Mouse (Mus musculus) embryo, embryonic 10 days (tissue): ENCODE data around the gene Ralgps2.
A peak's percentile ranks its signal among the peaks of the same experiment; 100 is the strongest.

Source experiments
- DNase-seq: peaks from one replicate; pipeline ENCODE4 v3.0.0-alpha.2; 2015; ENCODE audit warnings: low spot score

Gene Ralgps2

DNA sequence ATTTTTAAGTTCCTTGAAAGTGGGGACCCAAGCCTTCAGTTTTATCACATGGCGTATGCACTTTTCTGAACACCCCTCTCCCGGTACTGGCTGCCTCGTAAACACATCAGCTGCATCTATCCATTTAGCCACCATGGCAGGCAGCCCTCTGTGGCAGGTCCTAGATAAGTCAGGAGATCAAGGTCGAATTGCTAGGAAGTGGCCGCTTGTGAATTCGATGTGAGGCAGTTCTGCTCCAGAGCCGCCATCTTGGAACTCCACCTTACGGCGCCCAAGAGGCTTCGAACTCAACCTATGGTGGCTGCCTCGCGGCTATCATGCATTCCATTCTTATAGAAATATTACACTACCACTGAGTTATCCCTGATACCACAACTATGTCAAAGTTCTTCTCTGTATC is 14.8 kb upstream of the Ralgps2 start:
- DNase-seq = no peak

DNA sequence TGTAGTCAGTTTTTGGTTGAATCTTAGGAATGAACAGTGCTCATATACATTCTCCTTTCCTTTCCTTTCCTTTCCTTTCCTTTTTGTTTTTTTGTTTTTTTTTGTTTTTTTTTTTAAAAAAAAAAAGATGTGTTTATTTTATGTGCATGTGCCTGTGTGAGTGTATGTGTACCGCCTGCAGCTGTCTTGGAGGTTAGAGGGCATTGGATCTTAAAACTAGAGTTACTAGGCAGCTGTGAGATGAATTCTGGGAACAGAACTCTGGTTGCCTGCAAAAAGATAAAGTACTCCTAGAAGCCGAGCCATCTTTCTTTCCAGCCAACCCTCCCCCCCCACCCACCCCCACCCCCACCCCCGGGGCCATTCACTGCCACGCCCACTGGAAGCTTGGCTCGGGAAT is 10.9 kb upstream of the Ralgps2 start:
- DNase-seq = no peak

DNA sequence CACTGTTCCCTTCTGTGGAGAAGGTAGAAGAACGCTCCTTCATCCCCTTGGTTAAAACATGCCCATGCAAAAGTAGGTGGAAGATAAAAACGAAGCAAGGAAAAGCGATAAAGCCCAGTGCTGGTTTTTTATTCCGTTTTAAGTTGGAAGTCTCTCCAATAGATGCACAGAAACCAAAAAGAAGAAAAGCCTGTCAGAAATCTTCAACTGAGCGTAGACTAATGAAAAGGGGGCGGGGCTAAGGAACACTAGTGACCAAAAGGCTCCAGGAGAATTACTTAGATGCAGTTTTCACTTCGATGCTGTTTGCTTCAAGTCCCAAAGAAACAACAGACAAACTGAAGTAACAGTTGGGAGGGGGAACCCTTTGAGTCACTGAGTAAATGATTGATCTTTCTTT is 1.2 kb upstream of the Ralgps2 start:
- peak; percentile 21 for DNase-seq

DNA sequence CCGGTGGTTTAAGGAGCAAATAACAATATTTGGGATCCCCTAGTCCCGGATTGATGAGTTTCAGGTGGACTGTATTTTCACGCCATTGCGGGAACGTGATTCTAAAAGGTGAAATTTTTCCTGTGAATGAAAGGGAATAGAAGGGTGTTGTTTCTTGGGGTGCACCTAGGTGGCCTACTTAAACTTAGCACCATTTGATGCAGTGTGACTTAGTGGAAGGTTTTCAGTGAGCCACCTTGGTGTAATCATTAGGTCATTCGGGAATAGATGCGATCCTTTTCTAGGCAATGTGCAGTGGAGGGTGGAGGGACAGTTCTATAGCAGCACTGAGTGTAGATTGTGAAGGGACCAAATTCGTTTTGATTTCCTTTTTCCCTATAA is 706 bp upstream of the Ralgps2 start:
- DNase-seq = peak; percentile 18

DNA sequence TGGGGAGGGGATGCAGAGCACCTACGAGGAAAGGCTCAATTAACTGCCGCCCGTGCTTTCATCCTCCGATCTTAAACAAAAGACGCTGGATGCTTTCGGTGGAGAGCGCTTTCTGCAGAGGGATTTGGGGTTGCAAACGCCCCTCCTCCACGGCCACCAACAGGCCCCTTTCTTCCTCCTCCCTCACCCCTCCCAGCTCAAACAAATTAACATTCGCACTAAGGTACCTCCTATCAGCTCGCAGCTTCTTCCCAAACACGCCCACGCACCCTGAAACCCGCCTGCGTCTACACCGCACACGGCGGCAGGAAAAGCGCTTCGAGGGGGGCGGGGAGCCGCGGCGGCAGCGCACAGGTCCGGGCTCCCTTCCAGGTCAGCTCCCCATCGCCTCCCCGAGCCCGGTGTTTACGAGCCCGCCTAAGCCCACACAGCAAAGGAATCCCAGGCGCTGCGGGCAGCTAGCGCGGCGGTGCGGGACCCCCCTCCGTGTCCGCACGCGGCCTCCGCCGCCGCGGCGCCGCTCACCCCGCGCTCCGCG is 652 bp downstream of the Ralgps2 start:
- peak; percentile 92 for DNase-seq

DNA sequence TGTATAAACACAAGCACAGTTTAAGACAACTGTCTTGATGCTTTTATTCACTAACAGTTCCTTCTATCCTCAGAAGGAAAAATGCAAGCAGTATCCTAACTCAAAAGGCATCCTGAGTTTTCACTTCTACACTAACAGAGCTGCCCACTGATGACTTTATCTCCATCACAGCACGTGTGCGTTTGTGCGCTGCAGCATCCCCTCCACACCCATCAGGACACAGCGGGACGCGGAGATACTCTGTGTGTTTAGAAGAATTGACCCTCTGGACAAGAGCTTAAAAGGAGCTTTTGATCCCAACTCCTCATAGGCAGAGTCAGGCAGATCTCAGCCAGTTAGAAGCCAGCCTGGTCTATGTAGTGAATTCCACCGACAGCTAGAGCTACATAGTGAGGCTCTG is 2.0 kb downstream of the Ralgps2 start:
- DNase-seq = no peak

DNA sequence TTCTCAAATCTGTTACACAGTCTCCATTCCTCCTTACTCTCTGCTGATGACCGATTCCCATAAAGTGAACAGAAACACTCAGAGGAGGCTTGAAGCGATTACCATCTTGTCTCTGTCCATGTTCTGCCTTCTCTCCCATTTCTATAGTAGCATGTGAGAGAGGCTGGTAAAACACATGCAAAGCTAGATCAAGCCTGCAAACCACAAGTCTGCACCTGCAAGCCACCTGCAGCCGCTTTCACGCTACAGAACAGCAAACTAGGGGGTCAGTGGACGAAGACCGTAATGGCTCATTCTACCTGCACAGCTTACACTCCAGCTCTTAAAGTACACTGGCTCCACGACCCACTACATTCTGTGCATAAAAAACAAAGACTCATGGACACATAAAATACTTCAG is 5.7 kb downstream of the Ralgps2 start:
- DNase-seq = no peak

DNA sequence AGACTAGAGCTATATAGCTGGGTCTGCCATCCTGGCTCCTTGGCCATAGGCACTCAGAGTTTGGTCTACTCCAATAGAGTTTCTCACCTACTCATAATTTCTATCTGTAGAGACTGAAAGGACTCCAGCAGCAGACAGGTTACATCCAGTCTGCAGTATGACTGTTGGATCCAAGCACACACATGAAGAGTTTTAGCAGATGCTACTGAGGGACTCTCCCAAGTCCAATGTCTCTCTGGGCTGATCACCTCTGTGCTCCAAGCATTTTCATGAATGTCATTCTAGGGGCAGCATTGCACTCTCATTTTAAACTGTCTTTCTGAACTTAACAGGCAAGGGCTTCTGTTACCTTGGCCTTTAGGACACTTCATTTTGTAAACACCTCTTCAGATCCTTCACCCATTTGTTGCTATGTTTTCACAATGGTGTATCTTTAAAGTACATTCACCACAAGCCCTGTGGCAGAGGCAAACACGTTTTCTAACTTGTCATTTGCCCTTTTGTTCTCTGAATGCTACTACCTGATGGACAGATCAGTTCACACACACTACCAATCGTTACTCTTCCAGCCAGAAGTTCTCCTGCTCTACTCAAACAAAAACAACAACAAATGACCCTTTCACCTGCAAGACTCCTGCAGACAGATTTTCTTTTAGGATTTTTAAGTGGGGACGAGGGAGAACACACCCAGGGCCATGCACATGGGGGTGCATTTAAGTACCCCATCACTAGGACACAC is 7.2 kb downstream of the Ralgps2 start:
- DNase-seq = no peak

DNA sequence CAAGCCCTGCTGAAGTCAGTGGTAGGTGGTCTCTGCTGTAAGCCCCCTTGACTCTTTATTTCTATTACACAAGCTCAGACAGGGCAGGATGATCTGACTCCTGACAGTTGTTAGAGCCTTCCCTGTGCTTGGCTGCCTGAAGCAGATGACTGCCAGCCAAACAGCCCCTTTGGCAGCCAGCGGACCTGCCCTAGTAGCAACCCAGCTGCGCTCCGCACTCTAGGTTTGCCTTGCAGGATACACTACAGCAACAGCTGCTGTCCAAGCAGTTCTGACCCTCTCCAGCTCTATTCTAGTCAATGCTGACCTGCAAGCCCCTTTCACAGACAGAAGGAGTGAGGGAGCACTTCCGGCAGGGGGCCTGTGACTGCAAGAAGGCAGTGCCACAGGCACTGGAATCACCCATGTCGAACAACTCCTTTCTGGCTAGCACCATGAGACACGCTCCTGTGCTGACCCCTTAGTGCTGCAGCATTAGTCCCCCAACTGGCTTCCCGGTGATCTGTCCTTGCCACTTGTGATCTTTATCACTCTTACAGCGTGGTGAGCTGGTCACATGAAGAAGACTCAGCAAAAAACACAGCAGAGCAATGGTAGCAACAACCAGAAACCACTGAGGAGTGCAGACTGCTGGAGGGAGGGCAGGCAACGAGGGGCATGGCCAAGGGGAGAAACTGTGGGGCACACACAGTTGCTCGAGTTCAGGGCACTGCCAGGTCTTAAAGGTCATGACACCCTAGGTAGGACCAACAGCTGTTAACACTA is 8.1 kb downstream of the Ralgps2 start:
- DNase-seq = no peak

DNA sequence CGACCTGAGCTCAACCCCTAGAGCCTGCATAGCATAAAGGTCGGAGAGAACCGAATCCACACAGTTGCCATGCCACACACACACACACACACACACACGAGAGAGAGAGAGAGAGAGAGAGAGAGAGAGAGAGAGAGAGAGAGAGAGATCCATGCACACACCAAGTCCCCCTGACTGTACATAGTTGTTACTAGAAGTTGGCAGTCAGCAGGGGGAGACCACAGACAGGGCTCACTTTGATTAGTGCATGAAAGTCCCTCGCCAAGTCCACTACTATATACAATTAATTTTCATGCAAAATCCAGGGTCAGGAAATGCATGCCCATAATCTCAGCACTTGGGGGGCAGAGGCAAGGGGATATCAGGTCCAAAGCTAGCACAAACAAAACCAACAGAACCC is 9.2 kb downstream of the Ralgps2 start:
- DNase-seq = no peak

DNA sequence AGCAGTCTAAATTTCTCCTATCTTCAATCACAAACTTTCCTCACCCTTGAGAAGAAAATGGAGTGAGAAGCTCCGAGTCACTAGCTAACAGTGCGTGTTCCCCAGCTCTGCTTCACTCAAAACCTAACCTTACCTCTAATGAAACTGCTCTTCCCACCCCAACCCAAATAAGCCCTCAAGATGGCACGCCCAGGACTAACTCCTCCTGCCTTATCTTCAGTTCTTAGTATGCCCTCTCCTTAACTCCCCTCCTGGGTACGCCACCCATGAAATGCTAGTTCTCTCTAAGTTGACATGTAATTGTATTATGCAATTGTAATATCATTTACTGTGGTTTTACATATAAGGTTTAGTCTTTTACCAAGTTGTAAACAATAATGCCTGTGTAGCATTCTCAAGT is 11.2 kb downstream of the Ralgps2 start:
- no peak for DNase-seq

DNA sequence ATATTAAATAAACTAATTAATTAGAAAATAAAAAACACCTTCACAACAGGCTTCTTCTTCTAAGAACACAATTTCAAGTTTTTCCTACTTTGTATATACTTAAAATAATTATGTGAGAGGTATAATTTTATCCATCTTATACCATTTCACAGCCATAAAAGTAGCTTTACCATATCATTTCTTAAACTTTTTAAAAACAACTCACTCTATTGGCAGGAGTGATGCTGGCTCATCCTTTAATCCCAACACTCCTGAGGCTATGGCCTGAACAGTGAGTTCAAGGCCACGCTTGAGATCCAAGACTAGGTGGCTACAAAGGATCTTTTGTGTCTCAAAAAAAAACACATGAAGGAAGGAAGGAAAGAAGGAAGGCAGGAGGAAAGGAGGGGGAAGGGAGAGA is 15.9 kb downstream of the Ralgps2 start:
- no peak for DNase-seq

DNA sequence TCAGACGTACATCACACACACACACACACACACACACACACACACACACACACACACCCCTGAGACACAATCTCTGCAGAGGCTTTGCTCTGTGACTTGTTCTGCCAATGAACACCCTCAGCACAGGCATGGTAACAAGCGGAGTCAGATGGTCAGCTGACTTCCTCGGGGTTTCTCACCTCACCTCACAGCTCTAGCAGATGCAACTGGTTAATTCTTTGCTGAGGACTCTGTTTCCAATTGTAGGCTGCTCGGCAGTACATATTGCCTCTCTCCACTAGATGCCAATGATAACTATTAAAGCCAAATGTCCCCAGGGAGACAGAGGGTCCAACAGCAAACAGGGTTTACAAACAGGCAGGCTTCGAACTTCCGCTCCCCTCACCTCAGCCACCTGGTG is 16.5 kb downstream of the Ralgps2 start:
- DNase-seq = no peak

DNA sequence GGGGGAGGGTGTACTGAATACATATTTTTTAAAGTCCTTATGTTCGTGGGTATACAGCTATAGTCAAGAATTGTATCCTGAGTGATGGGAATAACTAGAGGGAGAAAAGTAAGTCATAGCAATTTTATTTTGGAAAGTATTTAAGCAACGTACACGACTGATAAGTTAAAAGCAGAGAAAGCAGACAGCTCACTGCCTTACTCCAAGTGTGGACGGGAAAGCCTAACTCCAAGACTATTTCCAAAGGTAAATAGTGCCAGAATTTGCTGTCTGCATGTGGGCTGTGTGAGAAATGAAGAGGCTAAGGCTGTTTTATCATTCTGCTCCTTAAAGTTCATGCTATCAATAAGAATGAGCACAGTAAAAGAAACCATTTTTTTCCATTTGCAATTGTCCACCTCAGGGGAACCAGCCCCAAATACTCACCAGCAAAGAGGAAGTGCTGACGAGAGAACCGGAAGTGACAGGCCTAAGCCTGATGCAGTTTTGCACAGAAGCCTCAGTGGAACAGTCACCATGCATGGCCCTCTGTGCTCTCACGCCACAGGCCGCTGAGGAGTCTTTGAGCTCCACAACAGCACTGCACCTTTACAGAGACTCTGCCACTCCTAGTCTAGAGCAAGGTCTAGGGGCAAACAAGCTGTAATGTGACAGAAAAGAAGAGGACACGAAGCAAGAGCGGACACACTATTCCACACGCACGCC is 18.0 kb downstream of the Ralgps2 start:
- no peak for DNase-seq

DNA sequence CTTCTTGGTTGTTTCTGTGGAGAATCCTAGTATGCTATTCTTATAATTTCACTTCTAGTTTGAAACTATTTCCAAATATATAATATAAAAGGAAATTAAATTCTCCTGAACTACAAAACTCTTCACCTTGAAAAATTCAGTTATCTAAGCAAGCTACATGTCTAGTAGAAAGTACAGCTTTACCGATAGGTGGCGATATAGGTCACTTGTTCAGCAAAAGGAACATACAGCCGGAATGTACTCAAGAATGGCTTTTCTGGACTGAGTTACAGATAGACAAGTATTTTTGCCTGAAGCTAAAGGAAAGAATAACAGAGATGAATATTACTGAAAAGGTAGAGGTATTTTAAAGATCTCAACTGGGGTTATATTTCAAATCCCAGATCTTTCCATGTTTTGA is 22.0 kb downstream of the Ralgps2 start:
- peak; percentile 90 for DNase-seq

DNA sequence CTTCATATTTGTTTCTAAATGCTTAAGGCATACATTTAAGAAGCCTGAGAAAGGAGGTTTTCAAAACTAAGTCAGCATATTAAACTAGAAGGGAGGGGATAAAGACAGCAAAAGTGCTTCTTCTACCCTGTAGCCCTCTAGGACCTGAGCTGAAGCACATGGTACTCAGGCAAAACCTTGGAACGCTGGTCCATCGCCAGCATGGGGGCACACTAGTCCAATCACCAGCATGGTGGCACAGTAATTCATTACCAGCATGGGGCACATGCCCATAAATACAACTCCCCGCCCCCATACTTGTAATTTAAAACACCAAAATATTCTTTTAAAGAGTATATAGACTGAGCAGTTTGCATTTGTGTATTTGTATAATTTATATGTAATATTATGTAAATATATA is 23.1 kb downstream of the Ralgps2 start:
- DNase-seq = no peak

DNA sequence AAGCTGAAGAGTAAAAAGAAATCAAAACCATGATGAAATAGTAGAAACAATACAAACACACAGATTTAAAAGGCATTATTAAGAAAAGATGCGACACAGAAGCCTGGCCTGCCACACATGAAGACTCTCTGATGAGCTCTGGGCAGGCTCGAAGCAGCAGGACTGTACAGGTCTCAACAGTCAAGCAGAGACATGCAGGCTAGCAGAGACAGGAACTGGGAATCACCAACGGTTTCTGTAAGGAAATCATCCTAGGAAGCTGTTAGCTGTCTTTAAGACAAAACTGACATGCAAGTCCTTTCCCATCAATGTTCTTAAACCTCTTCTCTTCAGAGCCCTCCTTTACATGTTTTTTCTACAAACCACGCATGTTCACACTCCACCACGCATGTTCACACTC is 24.5 kb downstream of the Ralgps2 start:
- no peak for DNase-seq

DNA sequence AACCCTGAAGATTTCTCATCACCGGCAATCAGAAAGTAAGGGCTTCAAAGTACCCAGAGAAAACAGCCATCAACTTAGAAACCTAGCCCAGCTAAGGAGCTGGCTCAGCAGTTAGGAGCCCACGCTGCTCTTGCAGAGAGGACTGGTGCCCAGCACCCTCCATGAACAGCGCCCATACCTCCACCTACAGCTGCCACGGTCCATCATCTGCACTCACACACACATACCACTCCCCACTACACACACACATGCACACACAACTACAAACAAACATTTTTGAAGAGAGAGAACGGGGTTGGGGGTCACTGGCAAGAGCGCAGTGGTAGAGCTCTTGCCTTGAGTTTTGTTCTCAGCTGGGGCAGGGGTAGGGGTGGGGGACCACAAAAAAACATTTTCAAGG is 26.2 kb downstream of the Ralgps2 start:
- DNase-seq = no peak

DNA sequence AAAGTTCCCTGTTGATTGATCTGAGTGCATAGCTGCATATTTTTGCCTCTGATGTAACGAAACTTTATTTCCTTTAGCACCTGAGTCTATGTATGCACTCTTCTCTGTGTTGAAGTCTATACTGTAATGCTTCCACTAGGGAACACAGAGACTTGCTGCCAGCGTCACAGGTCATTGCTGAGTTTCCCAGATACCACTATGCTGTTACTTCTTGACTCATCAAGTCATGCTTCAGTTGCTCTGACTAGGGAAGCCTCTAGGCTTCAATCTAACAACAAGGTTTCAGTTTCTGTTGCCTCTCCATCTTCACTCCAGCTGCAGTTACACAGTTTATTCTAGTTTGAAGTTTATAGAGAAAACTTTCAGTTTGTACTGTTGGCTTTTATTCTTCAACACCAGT is 28.5 kb downstream of the Ralgps2 start:
- no peak for DNase-seq

DNA sequence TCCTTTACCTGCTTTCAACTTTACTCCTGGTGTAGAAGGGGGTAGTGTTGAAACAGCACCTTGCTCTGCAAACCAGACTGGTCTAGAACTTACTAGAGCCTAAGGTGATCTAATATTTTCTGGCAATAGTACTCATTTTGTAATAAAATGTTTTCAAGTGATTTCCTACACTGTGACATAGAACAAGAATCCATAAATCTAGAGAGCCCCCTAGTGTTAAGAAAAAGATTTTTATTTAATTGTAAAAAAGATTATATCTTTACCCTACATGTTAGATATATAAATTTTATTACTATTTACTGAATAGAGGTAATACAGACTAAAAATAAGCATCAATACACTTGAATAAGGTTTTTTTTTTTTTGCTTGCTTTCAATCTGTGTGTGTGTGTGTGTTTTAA is 29.6 kb downstream of the Ralgps2 start:
- no peak for DNase-seq

DNA sequence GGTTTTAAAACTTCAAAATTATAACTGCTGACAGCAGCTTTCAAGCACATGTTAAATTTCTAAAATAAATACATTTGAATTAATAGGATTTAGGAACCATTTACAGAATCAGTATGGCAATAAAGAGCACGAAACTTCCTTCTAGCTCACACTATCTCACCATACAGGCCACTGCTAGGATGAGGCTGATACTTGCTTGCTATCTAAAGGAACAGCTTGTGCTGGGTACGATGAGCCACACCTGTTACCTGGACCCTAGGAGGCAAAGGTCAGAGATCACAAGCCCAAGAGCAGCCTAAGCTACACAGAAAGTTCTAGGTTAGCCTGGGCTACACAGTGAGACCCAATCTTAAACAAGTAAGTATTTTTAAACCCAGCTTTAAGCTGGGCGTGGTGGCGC is 30.2 kb downstream of the Ralgps2 start:
- no peak for DNase-seq

DNA sequence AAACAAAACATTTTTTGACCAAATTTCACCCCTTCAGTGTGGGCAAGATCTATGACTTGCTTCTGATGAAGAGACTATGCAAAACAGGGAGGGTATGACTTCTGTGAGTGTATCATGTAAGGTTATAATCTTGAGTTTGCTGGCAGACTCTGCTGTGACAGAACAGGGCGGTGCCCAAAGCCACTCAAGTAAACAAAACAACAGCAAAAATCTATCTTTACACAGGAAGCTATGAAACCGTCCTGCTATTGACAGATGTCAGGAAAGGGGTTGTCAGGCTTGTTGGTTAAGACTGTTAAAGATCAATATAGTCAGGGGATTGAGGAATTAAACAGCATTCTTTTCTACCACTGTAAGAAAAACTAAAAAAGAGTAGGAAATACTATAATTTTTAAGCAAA is 33.8 kb downstream of the Ralgps2 start:
- DNase-seq = no peak

DNA sequence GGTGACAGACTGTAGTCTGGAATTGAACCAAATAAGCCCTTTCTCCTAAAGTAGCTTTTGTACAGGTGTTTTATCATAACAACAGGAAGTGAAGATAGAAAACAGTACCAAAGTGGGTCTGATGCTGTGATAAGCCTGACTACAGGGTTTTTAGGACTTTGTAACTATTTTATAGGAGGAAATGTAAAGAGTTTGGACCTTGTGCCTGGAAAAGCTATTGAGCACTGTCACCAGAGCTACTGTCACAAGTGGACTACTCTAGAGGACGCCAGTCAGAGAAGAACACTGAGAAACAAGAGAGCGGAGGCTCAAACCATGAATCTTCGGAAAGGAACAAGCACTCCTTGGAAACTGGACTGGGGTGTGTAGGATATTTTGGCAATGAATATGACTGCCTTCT is 35.5 kb downstream of the Ralgps2 start:
- DNase-seq = no peak
